Mouse (Mus musculus) heart, adult 18-20 months (tissue): ENCODE results near the gene Rag1. TPM values are rescaled to one million over a fixed set of nuclear protein-coding genes. Genes with fewer than 3 reads are reported as not detected.

Experiments
- DNase-seq, 2 experiments: peaks; one replicate each; pipeline ENCODE4 v3.0.0; 2021 to 2022; ENCODE audit warnings: mixed read lengths in 1 of 2
- total RNA-seq, 2 experiments: library from RNA; stranded (reverse); gene quantifications; 2 replicates each; pipeline ENCODE4 v1.2.3; 2021

Gene Rag1
- total RNA-seq, 2 experiments from 2014 or later, result not detected

DNA sequence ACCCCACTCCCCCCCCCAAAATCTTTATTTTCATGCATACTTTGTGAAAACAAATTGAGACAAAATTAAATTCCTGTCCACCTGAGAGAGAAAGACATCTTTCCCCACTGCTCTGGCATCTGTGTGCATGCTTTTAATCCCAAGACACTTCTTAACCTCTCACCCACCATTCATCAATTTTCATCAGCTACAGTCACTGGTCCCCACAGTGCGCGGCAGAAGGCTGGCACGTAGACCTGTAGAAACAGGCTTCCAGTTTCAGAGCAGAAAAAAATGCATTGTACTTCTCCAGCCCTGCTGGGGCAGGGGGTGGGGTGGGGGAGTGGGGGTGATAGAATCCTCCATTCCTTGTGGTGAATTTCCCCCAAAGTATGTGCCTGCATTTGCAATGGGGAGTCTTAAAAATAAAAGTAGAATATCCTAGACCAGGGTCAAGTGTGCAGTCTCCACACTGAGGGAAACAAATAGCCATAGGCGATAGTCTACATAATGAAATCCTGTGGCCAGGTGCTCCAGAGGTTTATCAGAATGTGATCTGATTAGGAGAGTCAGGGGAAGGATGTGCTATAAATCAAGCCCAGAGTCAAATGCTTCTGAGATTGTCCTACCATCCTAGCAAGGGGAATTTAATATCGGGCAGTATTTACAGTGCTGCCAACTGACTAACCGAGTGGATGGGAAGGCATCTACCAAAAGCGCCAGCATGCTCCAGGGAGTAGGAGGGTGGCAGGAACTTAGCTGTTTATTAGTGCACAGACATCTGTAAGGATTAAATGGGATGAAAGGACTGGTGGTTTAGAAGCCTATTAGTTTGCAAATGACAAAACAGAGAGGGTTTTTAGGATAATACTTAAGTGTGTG lies 10.1 kb downstream of the Rag1 start:
- no peak for DNase-seq

DNA sequence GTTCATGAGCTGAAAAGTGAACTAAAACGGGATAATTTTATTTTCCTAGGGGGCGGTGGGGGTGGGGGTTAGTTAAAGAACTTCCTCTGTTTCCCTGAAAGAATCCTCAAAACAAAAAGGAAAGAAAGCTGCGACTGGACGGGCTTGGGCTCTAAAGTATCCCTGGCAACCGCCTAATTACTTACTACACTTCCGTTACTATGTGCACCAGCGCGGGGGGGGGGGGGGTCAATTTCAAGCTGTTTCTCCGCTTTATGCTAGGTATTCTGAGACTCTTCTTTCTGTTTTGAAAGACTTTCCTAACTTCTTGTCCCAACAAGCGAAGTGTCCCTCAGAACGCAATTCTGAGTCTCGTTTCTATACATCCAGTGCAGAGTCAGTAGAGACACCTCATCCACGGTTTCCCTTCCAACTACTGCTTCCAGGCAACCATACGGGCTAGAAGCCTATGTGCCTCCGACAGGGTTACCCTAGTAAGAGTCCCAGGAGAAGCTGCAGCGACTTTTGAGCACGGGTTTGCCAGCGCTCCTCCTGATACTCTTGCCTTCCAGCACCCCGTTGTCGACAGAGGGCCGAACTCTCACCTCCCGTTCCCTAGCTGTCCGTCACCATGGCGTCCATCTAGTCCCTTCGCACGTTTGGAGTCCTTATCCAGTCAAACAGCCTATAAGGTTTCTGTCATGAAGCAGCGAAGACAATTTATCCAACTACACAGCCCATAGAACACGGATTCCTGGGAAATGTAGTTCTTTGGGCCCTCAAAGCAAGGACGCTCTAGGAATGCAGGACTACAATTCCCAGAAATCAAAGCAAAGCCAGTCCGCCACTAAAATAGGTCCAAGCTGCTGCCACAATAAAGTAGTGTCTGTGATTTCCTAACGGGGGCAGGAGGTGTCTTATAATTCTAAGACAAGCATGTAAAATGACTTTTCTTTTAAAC lies 20.7 kb downstream of the Rag1 start:
- DNase-seq, result peak; percentile 93 to 95

DNA sequence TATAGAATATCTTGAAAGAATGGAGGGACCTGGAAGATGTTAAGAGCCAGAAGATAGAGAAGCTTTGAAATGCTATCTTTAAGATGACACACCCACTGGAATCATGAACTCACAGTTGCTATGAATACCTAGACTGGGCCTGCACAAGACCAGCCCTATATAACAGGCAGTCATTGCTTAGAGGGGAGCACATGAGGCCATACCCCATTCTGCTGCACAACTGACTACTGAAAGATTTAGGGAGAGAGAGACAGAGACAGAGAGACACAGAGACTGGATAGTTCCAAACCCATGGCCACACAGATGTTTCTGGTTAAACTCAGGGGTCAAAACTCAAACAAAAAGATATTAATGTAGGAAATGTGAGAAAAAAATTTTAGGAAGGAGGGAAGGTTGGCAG lies 22.1 kb downstream of the Rag1 start:
- DNase-seq, result no peak

DNA sequence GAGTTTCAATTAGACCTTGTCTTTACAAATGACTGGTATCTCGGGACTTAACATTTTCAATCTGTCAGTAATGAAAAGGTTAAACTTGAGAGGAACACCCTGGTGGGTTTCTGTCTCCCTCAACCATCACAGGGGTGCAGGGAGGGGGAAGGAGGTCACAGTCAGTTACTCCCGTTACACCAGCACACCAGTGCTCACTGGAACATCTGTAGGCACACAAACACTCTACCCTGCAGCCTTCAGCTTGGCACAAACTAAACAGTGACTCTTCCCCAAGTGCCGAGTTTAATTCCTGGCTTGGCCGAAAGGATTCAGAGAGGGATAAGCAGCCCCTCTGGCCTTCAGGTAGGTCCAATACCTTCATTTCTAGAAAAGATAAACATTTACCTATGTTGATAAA lies 24.8 kb downstream of the Rag1 start, which contains the start of gene Rag2:
TSS of gene Rag2 (plus strand) at position 193 of the 400 bp plus-strand sequence.
- no peak for DNase-seq

DNA sequence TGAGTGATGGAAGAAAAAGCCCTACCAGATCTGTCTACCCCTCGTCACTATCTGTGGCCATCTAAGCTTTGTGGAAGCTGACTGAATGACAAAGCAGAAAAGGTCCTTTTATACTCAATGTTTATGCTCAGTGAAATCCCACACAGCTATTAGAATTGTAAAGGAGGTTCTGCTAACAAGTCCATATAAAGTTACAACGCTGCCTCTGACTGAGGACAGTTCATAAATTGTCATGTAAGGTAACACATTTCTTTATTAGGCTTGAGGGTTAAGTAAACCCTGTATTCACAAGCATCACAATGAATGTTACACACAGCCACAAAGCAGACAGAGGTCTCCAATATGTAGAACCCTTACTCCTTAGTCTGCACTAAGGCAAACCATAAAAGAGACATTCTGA lies 25.3 kb downstream of the Rag1 start:
- DNase-seq, result no peak

DNA sequence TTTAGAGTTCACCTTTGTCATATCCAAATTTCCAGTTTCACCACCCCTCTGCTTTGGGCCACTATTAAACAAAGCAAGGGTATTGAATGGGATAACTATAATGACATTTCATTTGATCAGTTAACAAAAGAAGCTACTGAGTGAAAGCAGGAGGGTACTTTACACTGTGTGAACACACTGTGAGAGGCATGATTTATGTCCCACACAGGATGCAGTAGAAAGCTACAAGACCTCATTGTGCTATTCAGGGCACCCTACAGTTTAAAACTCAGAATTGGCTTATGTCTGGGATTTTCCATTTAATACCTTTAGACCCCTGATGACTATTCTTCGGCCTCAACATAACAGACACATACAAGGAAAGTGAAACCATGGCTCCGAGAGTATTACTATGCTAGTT lies 26.3 kb downstream of the Rag1 start:
- DNase-seq, result no peak

DNA sequence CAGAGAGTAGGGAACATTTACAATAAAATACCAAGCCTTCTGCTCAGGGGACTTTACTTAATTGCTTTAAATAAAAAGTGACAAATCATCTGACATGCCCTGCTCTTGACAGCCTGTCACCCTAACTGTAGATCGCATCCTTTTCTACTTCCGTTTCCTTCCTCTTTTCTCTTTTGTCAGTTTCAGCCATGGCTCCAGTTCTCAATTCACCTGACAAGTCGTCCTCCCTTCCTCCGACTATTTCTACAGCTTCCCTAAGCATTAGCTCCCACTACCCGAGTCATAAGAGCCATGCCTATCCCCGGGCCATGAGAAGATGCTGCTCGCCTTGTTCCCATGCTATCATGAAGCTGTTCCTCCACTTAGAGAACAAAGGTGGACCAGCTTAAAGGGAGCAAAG lies 27.7 kb downstream of the Rag1 start:
- DNase-seq, result no peak

DNA sequence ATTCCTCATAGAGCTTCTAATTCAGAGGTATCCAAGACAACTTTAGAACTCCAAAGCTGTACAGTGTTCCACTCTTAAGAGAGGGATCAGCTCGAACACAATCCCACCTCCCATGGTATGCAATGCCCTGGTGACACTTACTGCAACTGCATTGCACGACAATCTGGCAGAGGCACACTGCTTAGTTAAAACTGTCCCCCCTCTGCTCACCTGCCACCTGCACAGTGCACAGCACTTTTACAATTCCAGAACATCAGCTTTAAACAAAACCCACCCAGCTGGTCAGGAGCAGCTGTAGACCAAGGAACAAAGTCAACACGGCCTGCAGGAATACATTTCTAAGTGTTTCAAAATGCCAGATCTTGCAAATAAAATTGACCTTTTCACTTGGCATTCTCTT lies 28.4 kb downstream of the Rag1 start:
- no peak for DNase-seq

DNA sequence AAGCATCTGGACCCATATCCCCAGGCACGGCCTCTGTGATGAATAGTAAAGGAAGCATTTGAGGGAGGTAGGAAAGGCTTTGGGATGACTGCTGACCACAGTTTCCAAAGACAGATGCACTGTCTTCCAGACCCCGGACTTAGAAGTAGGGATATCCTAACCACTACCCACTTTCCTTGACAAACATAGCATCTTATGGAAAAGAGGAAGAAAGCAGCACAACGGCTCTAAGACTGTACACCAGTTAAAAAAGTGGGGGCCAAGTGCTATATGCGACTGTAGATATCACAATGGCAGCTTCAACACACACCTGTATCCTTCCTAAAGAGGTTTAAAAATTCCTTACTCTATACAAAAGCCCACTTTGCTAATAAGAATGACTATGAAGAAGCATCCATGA lies 30.9 kb downstream of the Rag1 start:
- DNase-seq, result no peak

DNA sequence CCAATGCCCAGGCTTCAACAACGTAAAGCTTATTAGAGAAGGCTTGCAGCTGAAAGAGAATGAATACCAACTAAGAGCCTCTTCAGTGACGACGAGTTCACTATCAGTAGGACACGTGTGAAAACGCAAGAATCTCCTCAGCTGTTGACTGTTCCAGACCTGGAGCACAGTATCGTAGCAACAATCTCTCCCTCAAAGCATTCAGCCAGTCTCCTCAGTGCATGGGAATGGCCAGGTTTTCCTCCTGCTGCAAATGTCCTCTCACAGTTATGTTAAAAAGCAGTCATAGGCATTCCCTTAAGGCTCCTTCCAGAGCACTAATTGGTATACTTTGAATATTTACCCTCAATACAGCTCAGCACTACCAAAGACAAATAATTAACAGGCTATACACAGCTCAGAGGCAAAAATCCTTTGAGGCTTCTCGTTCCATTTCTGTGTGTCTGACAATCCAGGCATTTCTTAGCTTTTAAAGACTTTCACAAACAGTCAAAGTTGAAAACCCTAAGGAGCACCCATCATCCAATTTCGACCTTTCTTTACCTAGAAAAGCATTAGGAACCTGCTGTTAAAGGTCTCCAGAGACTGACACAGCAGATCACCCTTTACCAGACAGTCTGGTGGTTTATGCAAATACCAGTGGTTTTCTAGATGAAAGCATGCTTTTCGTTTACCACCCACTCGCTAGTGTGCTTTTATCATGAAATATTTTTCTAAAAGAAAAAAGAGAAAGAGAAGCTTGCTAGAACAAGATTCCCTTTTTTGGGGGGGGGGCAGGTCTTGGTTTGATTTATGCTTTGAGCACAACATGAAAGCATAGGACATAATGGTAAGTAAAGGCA lies 33.6 kb downstream of the Rag1 start:
- no peak for DNase-seq

DNA sequence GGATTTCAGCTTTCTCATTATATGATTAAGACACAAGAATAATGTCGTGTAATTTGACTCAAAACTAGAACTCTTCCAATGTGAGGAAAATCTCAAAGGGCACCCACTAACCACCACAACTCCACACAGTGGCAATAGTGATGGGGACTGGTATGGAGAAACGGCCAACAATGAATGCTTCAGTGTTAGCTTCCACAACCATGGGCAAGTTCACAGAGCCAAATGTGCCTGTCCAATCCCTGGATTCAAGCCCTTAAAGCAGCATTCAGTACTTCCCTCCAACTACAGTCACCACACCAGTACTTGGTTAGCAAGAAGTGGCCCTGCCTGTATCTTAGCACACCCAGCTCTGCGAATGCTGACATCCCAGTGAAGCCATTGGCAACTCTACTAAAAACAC lies 38.4 kb downstream of the Rag1 start:
- DNase-seq, result no peak

DNA sequence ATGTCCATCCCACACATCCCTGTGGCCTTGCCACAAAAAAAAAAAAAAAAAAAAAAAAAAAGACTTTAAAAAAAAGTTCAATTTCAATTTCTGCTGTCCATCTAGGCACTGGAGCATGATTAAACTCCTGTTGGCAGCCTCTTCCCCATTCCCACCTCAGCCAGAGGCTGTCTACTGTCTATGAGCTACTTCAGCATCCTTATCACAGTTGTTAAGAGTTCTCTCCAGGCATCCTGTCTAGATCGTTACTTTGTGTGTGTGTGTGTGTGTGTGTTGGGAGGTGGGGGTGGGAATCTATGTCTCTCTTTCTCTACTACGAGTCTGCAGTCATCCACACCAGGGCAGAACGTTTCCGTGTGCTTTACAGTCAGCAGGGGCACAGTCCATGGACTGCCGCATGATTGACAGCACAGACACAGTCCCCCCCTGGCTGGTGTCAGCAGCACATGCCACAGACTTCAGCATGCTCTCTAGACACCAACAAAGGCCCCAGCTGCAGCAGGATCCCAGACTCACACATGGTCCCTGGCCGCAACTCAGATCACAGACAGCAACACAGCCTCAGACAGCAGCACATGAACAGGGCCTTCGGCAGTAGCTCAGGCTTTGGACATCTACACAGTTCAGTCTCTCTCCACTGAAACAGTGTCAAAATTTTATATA lies 40.9 kb downstream of the Rag1 start:
- no peak for DNase-seq

DNA sequence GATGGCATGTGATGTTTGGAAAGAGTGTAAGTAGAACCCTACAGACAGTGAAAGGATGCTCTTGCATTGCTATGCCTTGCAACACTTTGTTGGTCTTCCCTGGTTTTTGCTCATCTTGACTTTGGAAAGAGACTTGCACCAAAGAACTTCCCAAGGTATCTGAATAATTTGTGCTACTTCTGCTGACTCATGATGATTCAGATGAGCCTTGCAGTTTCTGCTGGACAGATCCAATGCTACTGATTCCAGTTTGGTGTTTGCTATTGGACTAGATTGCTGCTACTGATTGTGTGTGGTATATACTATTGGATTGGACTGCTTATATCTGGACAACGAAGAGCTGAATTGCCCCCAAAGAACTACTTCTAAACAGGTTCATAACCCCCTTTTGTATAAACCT lies 46.2 kb downstream of the Rag1 start:
- no peak for DNase-seq

DNA sequence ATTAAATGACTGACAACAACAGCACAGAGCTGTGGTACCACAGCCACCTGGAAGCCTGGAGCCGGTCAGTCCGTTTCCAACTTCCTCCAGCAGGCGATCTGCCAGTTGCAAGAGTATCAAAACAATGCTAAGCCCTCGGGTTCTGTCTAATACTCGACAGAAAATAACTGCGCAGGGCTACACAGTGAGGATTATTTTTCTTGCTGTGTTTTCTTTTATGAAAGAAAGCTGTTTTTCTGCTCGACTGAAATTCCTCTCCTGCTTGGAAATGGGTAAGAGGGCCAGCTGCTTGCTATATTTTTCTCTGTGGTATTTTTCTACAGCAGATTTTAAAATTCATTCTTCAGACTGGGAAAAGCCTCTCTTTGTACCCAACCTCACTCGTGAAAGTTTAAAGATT lies 48.6 kb downstream of the Rag1 start:
- DNase-seq, result peak; percentile 63 to 70

DNA sequence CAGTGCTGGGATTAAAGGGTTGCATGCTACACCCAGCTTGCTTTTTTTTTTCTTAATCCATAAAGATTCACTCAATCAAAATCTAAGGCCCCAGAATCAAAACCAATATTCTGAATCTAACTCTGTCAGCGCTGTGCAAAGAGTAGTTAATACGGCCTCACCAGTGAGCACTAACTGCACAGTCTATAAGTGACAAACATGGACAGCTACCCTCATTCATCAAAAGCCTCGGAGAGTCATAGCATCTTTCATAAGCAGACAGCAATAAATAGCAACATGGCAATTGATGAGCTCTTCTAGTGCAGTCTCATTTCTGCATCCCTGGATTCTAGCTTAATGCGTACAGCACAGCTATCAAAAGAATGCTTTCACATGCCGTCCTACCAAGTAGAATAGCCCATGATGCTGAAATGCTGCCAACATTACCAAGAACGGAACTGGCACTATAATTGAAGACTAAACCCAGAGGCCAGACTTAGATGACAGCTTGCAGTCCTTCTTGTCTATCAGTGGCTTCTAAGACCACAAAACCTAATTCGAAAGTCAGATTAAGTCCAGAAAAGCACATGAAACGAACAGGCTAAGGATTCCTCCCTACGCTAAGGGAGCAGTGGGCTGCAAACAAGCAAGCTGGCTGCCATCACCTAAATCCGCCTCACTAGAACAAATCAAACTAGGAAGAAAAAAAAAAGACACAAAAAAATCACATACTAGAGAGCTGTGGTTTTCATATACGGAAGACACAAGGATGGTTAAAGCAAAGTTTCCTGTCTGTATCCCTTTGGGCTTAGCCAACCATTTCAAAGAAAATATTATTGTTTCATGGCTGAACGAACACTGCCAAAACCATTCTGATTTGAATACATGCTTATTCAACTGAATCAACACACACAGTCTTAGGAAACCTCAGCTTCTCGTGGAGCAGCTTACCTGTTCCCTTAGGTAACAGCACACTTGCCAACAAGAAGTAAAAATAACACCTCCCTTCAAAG lies 50.8 kb downstream of the Rag1 start:
- peak; percentile 31 to 45 for DNase-seq

DNA sequence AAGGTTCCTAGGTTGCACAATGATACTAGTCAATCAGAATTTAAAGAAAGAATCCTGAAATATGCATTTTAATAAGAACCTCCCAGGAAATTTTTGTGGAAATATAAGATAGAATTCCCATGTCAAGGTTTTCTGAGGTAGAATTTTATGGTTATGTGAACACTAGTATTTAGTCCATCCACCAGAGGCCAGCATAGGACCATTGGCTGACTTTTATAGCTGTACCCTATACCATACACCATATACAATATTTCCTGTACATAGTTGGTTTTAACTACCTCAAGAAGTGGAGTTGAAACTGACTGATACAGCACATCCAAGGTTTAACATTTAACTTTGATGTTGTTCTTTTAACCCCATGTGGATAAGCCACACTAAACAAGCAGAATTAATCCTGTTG lies 52.1 kb downstream of the Rag1 start:
- no peak for DNase-seq

DNA sequence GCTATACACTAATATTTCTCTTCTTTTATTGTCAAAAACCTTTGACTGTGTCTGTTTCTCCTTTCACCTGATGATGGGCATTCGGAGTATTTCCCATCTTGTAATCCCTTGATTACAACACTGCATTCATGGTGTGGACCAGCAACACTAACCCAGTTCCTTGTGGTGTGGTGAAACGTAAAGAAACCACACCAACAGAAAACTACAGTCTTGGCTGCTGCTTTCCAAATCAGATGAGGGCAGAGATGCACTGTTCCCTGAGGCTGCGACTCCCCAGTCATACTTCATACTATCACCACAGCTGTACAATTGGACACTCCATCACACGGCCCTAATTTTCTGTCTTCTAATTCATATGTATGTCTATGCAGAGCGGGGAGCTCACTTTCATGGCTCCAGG lies 54.6 kb downstream of the Rag1 start:
- DNase-seq, result no peak

DNA sequence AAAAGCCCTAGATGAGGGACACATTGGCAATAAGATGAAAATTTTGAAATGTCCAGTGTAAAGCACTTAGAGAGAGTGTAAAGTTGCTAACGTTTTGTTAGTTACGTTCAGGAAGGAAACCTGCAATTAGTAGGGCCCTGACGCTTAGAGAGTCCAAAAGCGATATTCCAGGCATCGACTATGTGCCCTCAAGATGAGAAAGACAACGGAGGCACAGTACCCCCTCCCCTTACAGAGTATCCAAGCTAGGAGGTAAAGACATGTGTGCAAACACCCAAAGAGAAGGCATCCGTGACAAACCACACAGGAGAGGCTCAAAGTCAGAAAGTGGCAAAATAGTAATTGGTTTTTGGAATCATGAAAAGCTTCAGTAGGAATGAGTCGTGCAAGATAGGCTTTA lies 56.4 kb downstream of the Rag1 start:
- no peak for DNase-seq

DNA sequence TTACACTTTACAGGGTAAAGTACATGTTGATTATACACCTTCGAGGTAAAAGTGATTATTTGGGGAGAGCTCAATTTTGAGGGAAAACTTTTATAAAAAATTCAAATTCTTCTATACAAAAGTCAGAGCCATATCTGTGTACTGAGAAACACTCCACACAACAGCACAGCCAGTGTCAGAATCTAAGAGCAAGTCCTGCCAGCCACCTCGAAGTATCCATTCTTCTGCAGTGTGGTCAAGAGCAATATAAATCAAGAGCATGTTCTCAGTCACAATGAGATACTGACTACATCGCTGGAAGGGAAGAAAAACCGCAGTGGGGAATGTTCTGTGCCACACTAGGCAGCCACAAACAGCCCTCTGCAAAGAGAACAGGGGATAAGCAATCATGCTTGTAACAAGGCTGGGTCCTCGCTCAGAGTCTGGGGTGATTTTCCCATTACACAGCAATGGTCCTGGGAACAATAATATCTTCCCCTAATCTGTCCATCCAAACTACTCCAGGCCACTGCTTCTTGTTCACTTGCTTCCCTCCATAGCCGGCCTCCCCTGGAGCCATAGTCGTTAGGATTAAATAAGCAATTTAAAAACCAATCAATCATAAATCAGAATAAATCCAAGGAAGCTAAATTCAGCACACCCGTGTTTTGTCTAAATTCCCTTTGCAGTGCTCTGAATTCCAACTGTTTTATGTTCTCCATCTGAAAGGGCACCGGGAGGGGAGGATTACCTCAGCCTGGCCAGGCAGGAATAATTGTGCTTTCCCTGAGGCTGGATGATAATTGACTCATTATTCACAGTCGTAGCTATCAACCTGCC lies 57.1 kb downstream of the Rag1 start:
- no peak for DNase-seq

DNA sequence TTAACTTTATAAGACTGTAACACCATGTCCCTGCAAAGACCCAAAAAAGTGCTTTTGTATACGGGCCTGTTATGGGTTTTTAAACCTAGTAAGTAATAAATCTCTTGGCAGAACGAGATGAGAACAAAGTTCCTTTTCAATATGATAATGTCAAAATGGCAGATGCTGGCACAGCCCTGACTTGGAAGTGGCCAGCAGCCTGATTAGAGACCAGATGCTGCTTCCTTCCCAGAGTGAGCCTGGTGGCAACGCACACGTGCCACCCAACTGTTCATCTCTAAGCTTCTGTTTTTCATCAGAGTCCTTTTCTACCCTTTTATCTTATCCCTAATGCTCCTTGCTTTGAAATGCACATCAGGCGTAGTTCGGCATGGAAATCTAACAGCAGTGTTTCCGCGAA lies 57.9 kb downstream of the Rag1 start:
- DNase-seq, result no peak
